Mouse (Mus musculus) c-Kit-positive CD71-positive TER-119-negative erythroid progenitor cells, embryonic 14.5 days (primary cell): ENCODE results near the gene Arid5b.

ENCODE experiments used
- DNase-seq: peaks from one replicate; pipeline ENCODE4 v3.0.0-alpha.2; 2013; ENCODE audit warnings: low read depth

The Arid5b gene

GRCm38 (mm10) chr10:68236956-68237455 lies 41.5 kb downstream of the Arid5b start:
- DNase-seq: no peak

- DNase-seq: no peak
Observed at GRCm38 (mm10) chr10:68231385-68232182, 47.0 kb downstream of the Arid5b start.

GRCm38 (mm10) chr10:68230653-68231384 lies 47.7 kb downstream of the Arid5b start:
- no peak for DNase-seq

- no peak for DNase-seq
Observed at GRCm38 (mm10) chr10:68229640-68230565, 48.6 kb downstream of the Arid5b start.

GRCm38 (mm10) chr10:68222676-68223075 lies 55.9 kb downstream of the Arid5b start:
- DNase-seq: no peak

GRCm38 (mm10) chr10:68222012-68222411 lies 56.5 kb downstream of the Arid5b start:
- no peak for DNase-seq

- DNase-seq: no peak
Observed at GRCm38 (mm10) chr10:68219327-68219726, 59.2 kb downstream of the Arid5b start.

- no peak for DNase-seq
Observed at GRCm38 (mm10) chr10:68218678-68219077, 59.9 kb downstream of the Arid5b start.

- DNase-seq: no peak
Observed at GRCm38 (mm10) chr10:68214809-68215468, 63.6 kb downstream of the Arid5b start.

- DNase-seq: no peak
Observed at GRCm38 (mm10) chr10:68212061-68212915, 66.3 kb downstream of the Arid5b start.

GRCm38 (mm10) chr10:68211514-68211913 lies 67.0 kb downstream of the Arid5b start:
- no peak for DNase-seq

- no peak for DNase-seq
Observed at GRCm38 (mm10) chr10:68210025-68210642, 68.4 kb downstream of the Arid5b start.

GRCm38 (mm10) chr10:68208670-68209065 lies 69.9 kb downstream of the Arid5b start:
- no peak for DNase-seq

GRCm38 (mm10) chr10:68207803-68208669 lies 70.5 kb downstream of the Arid5b start:
- DNase-seq: no peak

GRCm38 (mm10) chr10:68204391-68204790 lies 74.1 kb downstream of the Arid5b start:
- DNase-seq: no peak

GRCm38 (mm10) chr10:68203860-68204259 lies 74.7 kb downstream of the Arid5b start:
- no peak for DNase-seq

GRCm38 (mm10) chr10:68203322-68203721 lies 75.2 kb downstream of the Arid5b start:
- DNase-seq: no peak

- no peak for DNase-seq
Observed at GRCm38 (mm10) chr10:68199440-68199839, 79.1 kb downstream of the Arid5b start.

GRCm38 (mm10) chr10:68196324-68196723 lies 82.2 kb downstream of the Arid5b start:
- DNase-seq: no peak
